Mouse (Mus musculus) c-Kit-positive CD71-negative TER-119-negative erythroid progenitor cells, embryonic 14.5 days (primary cell): ENCODE data around the gene Mdc1.

ENCODE experiments used
- DNase-seq: peaks from one replicate; pipeline ENCODE4 v3.0.0-alpha.2; 2013; ENCODE audit warnings: low read depth

The Mdc1 gene

GRCm38 (mm10) chr17:35841076-35841950 is at the start of gene Mdc1:
Mdc1 (plus strand) TSS chr17:35841515.
- DNase-seq = peak; percentile 99

GRCm38 (mm10) chr17:35792837-35793236 is 48.5 kb upstream of the Mdc1 start:
- no peak for DNase-seq

GRCm38 (mm10) chr17:35795099-35795498 is 46.2 kb upstream of the Mdc1 start:
- DNase-seq = no peak

GRCm38 (mm10) chr17:35795656-35796055 is 45.7 kb upstream of the Mdc1 start:
- no peak for DNase-seq

GRCm38 (mm10) chr17:35796835-35797234 is 44.5 kb upstream of the Mdc1 start:
- no peak for DNase-seq

GRCm38 (mm10) chr17:35800905-35801304 is 40.4 kb upstream of the Mdc1 start:
- no peak for DNase-seq

- DNase-seq = no peak
These were observed 38.3 kb upstream of the Mdc1 start for GRCm38 (mm10) chr17:35803020-35803419.

GRCm38 (mm10) chr17:35803858-35804399 is 37.4 kb upstream of the Mdc1 start:
- DNase-seq = no peak

GRCm38 (mm10) chr17:35808073-35808472 is 33.2 kb upstream of the Mdc1 start:
- DNase-seq = no peak

GRCm38 (mm10) chr17:35809395-35809794 is 31.9 kb upstream of the Mdc1 start:
- DNase-seq = no peak

- no peak for DNase-seq
These were observed 30.2 kb upstream of the Mdc1 start for GRCm38 (mm10) chr17:35810900-35811648.

- no peak for DNase-seq
These were observed 29.0 kb upstream of the Mdc1 start for GRCm38 (mm10) chr17:35812307-35812706.

GRCm38 (mm10) chr17:35812736-35813135 is 28.6 kb upstream of the Mdc1 start:
- DNase-seq = no peak

GRCm38 (mm10) chr17:35813245-35813647 is 28.1 kb upstream of the Mdc1 start:
- DNase-seq = no peak

GRCm38 (mm10) chr17:35813653-35814052 is 27.7 kb upstream of the Mdc1 start:
- DNase-seq = no peak

- DNase-seq = no peak
These were observed 26.6 kb upstream of the Mdc1 start for GRCm38 (mm10) chr17:35814678-35815077.

GRCm38 (mm10) chr17:35815836-35816235 is 25.5 kb upstream of the Mdc1 start:
- DNase-seq = no peak

- no peak for DNase-seq
These were observed 24.6 kb upstream of the Mdc1 start for GRCm38 (mm10) chr17:35816686-35817085.

- no peak for DNase-seq
These were observed 24.1 kb upstream of the Mdc1 start for GRCm38 (mm10) chr17:35817226-35817625.

GRCm38 (mm10) chr17:35820111-35820510 is 21.2 kb upstream of the Mdc1 start:
- DNase-seq = no peak

- no peak for DNase-seq
These were observed 19.6 kb upstream of the Mdc1 start, which contains the start of gene Ier3 for GRCm38 (mm10) chr17:35821439-35822430. Ier3 (plus strand) TSS chr17:35821684.

- DNase-seq = no peak
These were observed 18.8 kb upstream of the Mdc1 start for GRCm38 (mm10) chr17:35822564-35822963.
